Mouse (Mus musculus): ENCODE data around the gene Atrnl1. TPM values are rescaled to one million over a fixed set of nuclear protein-coding genes. Genes with fewer than 3 reads are reported as not detected.
"Not testable (repeated sequence)": the region's sequence is repeated elsewhere in the genome, so short reads cannot be mapped to it uniquely, and the experiment has no call there.

Atrnl1 gene
- polyA plus RNA-seq, 1 experiment = 4.2 TPM

GRCm38 (mm10) chr19:58029661-58030060 lies 418.8 kb downstream of the Atrnl1 start:
- Histone ChIP-seq H3K4me1 (ENCODE audit: control insufficient read depth, insufficient read depth, low read length) (no peaks in the 10 kb centered on the region; the same call in 1 of the 2 replicates), H3K4me3 (replicated peaks; ENCODE audit: control insufficient read depth, low read depth, low read length) (no peak overlapping the region), H3K27ac (ENCODE audit: control insufficient read depth, insufficient read depth, low read depth, low read length, poor library complexity) (no peak overlapping the region)
- TF ChIP-seq CTCF (IDR thresholded peaks at IDR 0.05; ENCODE audit: control insufficient read depth, insufficient read depth, low read length) (no peak), POLR2A (IDR thresholded peaks at IDR 0.05; ENCODE audit: borderline replicate concordance, control insufficient read depth, low read depth, low read length) (no peak)
- WGBS = 71% methylated on average over 2 of the region's 2 CpGs

DNA sequence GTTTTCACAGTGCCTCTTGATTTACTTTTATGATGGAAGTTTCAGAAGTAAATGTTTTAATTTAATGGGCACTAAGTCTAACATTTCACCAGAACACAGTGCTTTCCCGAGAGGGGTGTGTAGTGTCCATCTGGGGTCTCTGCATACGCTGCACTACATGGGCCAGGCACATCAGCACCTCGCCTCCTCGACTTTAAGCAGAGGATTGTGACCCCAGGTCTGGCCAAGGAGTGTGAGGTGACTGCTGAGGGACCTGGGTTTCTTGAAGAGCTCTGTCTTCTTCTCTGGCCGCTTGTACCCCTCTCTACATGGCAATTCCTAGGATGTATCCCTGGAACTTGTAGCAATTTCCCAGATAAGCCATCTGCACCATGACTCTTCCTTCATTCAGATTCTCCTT lies 422.4 kb downstream of the Atrnl1 start:
- no peak for TF ChIP-seq POLR2A (IDR thresholded peaks at IDR 0.05; ENCODE audit: borderline replicate concordance, control insufficient read depth, low read depth, low read length)
- no peak for TF ChIP-seq CTCF (IDR thresholded peaks at IDR 0.05; ENCODE audit: control insufficient read depth, insufficient read depth, low read length)
- Histone ChIP-seq H3K27ac (ENCODE audit: control insufficient read depth, insufficient read depth, low read depth, low read length, poor library complexity) (no peak overlapping the region), H3K4me1 (ENCODE audit: control insufficient read depth, insufficient read depth, low read length) (no peaks in the 10 kb centered on the region; the same call in 1 of the 2 replicates), H3K4me3 (replicated peaks; ENCODE audit: control insufficient read depth, low read depth, low read length) (no peak overlapping the region)
- WGBS = 81% methylated on average over 5 of the region's 5 CpGs

DNA sequence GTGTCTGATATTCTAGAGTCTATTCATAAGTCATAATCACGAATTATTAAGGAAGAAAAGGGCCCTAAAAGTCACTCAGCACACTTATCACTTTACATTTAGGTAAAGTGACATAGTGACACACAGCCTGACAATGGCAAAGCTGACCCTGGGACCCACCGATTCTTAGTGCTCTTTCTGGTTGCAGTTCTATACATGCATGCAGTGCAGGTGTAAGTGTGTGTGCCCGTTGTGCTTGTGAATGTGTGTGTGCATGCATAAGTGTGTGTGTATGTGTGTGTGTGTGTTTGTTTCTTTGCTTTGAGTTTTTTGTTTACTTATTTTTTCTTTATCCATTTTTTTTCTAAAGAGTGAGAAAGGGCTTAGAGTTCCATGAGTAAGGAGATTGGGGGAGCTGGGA lies 425.3 kb downstream of the Atrnl1 start:
- Histone ChIP-seq H3K4me3 (replicated peaks; ENCODE audit: control insufficient read depth, low read depth, low read length) (no peak overlapping the region), H3K4me1 (ENCODE audit: control insufficient read depth, insufficient read depth, low read length) (no peaks in the 10 kb centered on the region; the same call in 1 of the 2 replicates), H3K27ac (ENCODE audit: control insufficient read depth, insufficient read depth, low read depth, low read length, poor library complexity) (no peak overlapping the region)
- 75% methylated on average over 3 of the region's 3 CpGs for WGBS
- no peak for TF ChIP-seq POLR2A (IDR thresholded peaks at IDR 0.05; ENCODE audit: borderline replicate concordance, control insufficient read depth, low read depth, low read length)
- no peak for TF ChIP-seq CTCF (IDR thresholded peaks at IDR 0.05; ENCODE audit: control insufficient read depth, insufficient read depth, low read length)

GRCm38 (mm10) chr19:58043120-58043519 lies 432.3 kb downstream of the Atrnl1 start:
- no peak overlapping the region for H3K27ac ChIP-seq (ENCODE audit: control insufficient read depth, insufficient read depth, low read depth, low read length, poor library complexity)

DNA sequence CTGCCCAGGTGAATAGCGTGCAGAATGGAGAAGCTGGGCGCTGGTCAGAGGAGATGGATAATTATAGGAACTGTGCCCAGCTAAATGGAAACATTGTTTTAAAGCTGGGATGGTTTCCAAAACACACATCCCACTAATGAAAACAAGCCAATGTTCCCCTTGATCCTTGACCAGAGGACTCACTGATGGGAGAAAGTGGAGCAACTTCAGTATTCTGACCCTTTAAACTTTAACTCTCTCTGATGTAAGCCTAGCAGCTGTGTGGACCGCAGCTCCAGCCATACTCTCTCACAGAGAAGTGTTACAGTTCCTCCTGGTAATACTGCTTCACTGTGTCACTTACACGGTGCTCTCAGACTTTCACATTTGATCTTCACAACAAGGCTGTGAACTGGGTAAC lies 432.7 kb downstream of the Atrnl1 start:
- no peak overlapping the region for H3K27ac ChIP-seq (ENCODE audit: control insufficient read depth, insufficient read depth, low read depth, low read length, poor library complexity)
- WGBS = 82% methylated on average over 4 of the region's 4 CpGs
- H3K4me1 ChIP-seq (ENCODE audit: control insufficient read depth, insufficient read depth, low read length) = no peaks in the 10 kb centered on the region
- TF ChIP-seq POLR2A (IDR thresholded peaks at IDR 0.05; ENCODE audit: borderline replicate concordance, control insufficient read depth, low read depth, low read length) (no peak), CTCF (IDR thresholded peaks at IDR 0.05; ENCODE audit: control insufficient read depth, insufficient read depth, low read length) (no peak)
- no peak overlapping the region for H3K4me3 ChIP-seq (replicated peaks; ENCODE audit: control insufficient read depth, low read depth, low read length)

More at GRCm38 (mm10) chr19:58043120-58043519, 432.3 kb downstream of the Atrnl1 start:
- WGBS = 86% methylated on average over 8 of the region's 8 CpGs
- Histone ChIP-seq H3K4me3 (replicated peaks; ENCODE audit: control insufficient read depth, low read depth, low read length) (no peak overlapping the region), H3K4me1 (ENCODE audit: control insufficient read depth, insufficient read depth, low read length) (no peaks in the 10 kb centered on the region)
- TF ChIP-seq CTCF (IDR thresholded peaks at IDR 0.05; ENCODE audit: control insufficient read depth, insufficient read depth, low read length) (no peak), POLR2A (IDR thresholded peaks at IDR 0.05; ENCODE audit: borderline replicate concordance, control insufficient read depth, low read depth, low read length) (no peak)

DNA sequence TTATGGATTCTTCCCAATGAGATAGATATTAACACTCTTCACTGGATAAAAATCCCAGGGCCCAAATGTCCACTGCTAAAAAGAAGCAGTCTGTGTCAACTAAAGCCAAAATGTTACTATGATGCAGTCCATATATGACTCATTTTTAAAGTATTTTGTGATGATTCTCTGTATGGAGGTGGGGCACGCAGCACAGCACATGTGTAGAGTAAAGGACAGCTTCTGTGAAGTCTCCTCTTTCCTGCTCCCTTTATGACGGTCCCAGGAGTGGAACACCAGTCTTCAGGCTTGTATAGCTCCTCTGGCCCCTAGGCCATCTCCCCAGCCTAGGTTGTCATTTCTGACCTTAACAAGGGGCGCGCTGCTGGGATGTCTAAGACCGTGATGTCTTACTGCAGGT lies 434.0 kb downstream of the Atrnl1 start:
- TF ChIP-seq CTCF (IDR thresholded peaks at IDR 0.05; ENCODE audit: control insufficient read depth, insufficient read depth, low read length) (no peak), POLR2A (IDR thresholded peaks at IDR 0.05; ENCODE audit: borderline replicate concordance, control insufficient read depth, low read depth, low read length) (no peak)
- H3K4me1 ChIP-seq (ENCODE audit: control insufficient read depth, insufficient read depth, low read length) = no peaks in the 10 kb centered on the region
- WGBS = 85% methylated on average over 5 of the region's 5 CpGs
- no peak overlapping the region for H3K4me3 ChIP-seq (replicated peaks; ENCODE audit: control insufficient read depth, low read depth, low read length)
- no peak overlapping the region for H3K27ac ChIP-seq (ENCODE audit: control insufficient read depth, insufficient read depth, low read depth, low read length, poor library complexity)

GRCm38 (mm10) chr19:58046656-58047055 lies 435.8 kb downstream of the Atrnl1 start:
- Histone ChIP-seq H3K27ac (ENCODE audit: control insufficient read depth, insufficient read depth, low read depth, low read length, poor library complexity) (no peak overlapping the region), H3K4me1 (ENCODE audit: control insufficient read depth, insufficient read depth, low read length) (no peaks in the 10 kb centered on the region), H3K4me3 (replicated peaks; ENCODE audit: control insufficient read depth, low read depth, low read length) (no peak overlapping the region)
- no peak for TF ChIP-seq POLR2A (IDR thresholded peaks at IDR 0.05; ENCODE audit: borderline replicate concordance, control insufficient read depth, low read depth, low read length)
- TF ChIP-seq CTCF (IDR thresholded peaks at IDR 0.05; ENCODE audit: control insufficient read depth, insufficient read depth, low read length) = no peak
- 86% methylated on average over 7 of the region's 7 CpGs for WGBS

DNA sequence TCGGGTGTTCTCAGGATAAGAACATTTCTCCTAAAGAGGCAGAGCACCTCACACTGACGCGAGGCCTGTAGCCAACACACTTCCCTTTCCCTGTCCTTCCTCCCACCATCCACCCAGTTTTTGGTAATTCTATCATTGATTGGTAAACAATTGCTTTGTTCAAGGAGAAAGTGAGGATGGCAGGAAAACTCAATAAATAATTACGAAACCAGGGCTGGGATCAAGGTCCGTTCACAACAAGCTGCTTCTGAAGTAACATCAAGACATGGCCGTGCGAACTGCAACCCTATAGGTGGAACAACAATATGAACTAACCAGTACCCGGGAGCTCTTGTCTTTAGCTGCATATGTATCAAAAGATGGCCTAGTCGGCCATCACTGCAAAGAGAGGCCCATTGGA lies 439.6 kb downstream of the Atrnl1 start:
- WGBS = 86% methylated on average over 9 of the region's 9 CpGs
- H3K27ac ChIP-seq (ENCODE audit: control insufficient read depth, insufficient read depth, low read depth, low read length, poor library complexity); H3K4me3 ChIP-seq (replicated peaks; ENCODE audit: control insufficient read depth, low read depth, low read length); H3K4me1 ChIP-seq (ENCODE audit: control insufficient read depth, insufficient read depth, low read length): not testable (repeated sequence)

DNA sequence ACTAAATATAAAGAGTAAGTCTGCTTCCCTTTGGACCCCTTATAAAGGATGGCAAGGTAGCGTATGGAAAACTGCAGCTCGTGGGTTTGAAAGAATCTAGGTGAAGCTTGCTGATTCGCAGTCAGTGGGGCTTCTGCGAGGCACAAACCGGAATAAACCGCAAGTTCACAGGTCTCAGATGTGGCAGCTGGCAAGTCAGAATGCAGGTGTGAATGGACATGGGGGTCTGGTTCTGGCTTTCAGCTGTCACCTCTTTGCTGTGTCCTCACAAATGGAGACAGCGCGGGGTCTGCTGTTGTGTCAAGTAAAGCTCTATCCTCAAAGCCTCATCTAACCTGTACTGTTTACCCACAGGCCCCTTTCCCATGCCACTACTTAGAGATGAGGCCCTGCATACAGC lies 440.2 kb downstream of the Atrnl1 start:
- WGBS = 89% methylated on average over 8 of the region's 8 CpGs
- TF ChIP-seq CTCF (IDR thresholded peaks at IDR 0.05; ENCODE audit: control insufficient read depth, insufficient read depth, low read length) = no peak
- TF ChIP-seq POLR2A (IDR thresholded peaks at IDR 0.05; ENCODE audit: borderline replicate concordance, control insufficient read depth, low read depth, low read length) = no peak
- Histone ChIP-seq H3K4me1 (ENCODE audit: control insufficient read depth, insufficient read depth, low read length) (no peaks in the 10 kb centered on the region), H3K4me3 (replicated peaks; ENCODE audit: control insufficient read depth, low read depth, low read length) (no peak overlapping the region), H3K27ac (ENCODE audit: control insufficient read depth, insufficient read depth, low read depth, low read length, poor library complexity) (no peak overlapping the region)

Measured in bone marrow, adult 2 months (tissue).